Mouse (Mus musculus) lung, adult 18-20 months (tissue): ENCODE measurements at regions not wholly inside any gene's neighbourhood (a gene's known extent, or its start where the extent isn't known, plus 50 kb on each side); places are given as distances from the start of the nearest gene placed in this dataset.

Experiments used
- DNase-seq, 2 experiments: peaks; one replicate each; pipeline ENCODE4 v3.0.0; 2022; ENCODE audit warnings: mixed read lengths in 2 of 2

DNA sequence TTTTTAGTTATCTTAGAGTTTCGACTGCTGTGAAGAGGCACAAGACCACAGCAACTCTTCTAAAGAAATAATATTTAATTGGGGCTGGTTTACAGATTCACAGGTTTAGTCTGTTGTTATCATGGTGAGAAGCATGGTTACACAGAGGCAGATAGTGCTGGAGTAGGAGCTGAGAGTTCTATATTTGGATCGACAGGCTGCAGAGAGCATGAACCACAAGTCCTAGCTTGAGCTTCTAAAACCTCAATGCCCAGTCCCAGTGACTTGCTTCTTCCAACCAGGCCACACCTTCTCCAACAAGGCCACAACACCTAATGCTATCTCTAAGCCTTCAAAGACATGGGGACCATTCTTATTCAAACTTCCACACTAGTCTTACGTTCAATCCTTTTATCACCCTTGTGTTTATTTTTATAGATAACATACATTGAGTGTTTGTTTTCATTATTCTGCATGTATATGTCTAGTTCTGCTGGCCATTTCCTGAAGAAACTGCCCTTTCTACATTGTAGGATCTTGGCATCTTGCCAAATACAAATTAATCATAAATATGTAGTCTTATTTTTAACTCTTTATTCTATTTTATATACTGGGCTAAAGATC lies 452.8 kb upstream of the Dmac1 start:
- no peak for DNase-seq

DNA sequence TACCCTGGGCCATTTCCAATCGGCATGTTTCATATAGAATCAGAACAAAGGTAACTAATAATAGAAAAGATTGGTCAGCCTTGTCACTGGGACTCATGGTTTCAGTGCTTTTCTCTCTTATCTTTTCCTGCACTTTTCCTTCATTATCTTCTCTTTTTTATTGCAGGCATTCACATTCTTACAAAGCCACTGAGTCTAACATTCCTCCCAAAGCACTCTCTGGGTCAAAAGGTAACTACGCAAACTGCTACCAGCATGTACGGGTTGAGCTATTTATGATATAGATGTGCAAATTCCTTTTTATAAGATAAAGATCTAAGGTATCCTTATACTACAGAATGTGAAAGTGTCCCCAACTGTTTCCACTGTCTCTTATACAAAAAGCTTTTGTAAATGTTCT lies 436.5 kb upstream of the Dmac1 start:
- DNase-seq: no peak

DNA sequence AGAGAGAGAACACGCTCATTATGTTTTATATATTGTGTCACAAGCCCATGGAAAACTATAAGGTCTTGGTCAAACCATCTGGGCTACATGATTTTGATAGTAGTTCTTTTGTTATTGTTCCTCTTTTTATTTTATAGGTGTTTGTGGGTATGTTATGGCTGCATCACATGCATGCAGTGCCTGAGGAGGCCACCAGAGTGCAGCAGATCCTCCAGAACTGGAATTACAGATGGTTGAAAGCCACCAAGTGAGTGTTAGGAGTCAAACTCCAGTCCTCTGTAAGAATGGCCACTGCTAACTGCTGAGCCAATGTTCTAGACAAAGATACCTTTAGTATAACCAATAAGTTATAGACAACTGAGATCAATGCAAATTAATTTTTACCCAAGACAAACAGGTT lies 435.9 kb upstream of the Dmac1 start:
- DNase-seq: no peak

DNA sequence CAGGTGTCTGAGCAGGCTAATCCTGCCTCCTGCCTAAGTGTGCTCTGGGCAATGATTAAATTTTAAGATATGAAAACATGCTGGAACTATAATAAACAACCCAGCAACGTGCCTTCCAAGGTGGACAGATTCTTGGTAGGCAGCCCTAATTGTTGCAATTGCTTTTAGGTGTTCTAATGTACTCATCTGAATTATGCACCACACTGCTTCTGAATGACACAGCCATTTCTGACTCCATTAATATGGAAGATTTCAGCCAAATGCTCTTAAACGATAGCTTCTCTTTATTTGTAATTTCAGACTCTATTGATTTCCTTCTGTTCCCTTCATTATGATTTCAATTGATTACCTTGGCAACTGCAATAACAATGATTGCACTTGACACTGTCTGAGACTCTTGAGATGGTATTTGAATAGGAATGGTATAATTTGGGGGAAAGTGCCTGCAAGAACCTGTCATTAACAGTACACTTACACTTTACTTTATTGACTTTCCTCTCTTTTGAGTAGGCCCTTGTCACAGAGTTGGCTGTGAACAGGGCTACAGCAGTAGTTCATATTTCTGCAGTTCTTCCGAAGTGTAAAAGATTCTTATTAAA lies 422.8 kb upstream of the Dmac1 start:
- DNase-seq: no peak

DNA sequence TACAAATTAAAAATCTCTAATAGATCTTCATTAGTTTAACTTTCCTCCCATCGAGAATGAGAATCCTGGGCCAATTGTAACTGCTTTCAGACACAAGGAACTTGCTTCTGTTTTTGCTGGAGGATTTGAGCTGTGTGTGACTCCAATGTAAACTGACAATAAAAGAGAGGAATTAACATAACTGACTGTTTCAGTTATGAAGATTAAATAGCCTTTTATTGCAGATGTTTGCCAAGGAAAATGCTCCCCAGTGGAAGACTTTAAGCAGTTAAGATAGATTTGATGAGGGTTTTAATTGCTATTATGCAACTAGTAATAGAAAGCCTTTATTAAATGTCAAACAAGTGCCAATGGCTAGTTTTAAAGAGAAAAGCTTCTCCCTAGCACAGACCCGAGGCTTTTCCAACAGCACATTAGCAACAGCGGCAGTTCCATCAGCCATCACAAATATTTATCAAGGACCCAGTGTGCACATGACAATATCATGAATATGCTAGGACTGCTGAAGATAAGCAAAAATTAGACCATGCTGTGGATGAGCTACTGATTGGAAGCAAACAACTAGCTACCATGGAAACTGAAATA lies 398.6 kb upstream of the Dmac1 start:
- DNase-seq: no peak

- DNase-seq: no peak
Measured at GRCm38 (mm10) chr4:75641046-75641445, 362.9 kb upstream of the Dmac1 start.

DNA sequence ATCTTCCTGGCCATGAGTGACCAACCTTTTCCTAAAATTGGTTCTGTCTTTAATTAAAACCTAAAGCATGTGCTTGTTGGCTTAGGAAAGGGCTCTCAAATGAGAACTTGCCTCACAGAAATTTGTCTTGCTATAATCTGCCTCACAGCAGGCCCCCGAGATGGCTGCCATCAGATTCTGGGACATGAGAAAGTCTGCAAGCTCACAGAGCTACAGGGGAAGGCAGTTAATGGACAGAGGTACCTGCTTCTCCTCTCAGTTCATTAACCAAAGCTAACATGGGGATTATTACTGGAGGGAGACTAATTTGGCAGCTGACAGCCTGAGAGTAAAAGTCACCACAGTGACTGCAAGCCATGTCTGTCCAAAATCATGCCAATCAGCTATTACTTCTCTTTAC lies 358.5 kb upstream of the Dmac1 start:
- no peak for DNase-seq

GRCm38 (mm10) chr4:75589901-75590300 lies 311.8 kb upstream of the Dmac1 start:
- no peak for DNase-seq

DNA sequence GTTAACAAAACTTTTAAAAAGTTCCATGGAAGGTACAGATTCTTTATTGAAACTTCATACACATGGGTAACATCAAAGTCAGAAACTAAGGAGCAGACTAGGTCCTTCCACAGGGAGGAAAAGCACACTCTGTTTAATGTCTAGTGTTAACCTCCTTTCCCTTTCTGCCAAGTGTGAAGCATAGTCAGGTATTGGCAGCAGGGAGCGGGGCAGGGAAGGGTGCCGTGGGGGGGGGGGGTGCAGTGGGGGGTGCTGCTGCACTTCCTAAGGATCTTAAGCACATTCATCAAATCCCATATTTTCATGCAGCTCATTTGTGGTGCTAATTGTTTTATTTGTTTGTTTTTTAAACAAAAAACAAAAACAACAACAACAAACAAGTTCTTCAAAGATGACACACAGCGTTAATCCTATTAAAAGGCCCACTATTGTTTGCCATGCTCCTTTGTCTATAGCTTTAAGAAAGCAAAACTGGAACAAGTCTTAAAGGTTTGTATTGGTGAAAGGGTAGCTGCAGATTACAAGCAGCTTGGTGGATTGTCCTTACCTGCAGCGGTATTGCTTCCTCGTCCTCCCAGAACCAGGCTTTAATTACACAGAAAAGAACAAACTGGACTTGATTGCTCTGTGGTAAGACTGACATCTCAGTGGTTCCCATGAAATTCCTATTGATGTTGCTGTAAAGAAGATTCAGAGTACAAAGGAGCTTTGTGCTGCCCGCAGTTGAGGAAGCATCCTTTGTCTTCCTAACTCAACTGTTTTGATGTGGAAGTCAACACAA lies 310.2 kb upstream of the Dmac1 start:
- no peak for DNase-seq

DNA sequence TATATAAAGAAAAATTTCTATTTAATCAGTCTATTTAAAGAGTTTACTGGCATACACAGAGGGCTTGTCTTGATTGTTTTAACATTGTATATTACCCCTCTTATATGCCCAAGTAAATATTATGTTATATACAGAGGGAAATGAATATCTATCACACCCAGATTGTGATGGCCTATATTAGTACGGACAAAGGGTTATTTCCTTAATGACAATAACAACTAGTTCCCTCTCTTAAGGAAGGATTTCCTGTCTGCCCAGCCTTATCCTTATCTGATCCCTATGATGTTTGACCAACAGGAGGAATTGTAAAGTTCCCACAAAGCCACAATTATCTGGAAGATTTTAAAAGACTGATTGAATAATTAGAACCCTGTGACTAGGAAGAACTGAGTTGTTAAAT lies 301.8 kb upstream of the Dmac1 start:
- DNase-seq: no peak

GRCm38 (mm10) chr4:75572603-75573002 lies 294.5 kb upstream of the Dmac1 start:
- no peak for DNase-seq

DNA sequence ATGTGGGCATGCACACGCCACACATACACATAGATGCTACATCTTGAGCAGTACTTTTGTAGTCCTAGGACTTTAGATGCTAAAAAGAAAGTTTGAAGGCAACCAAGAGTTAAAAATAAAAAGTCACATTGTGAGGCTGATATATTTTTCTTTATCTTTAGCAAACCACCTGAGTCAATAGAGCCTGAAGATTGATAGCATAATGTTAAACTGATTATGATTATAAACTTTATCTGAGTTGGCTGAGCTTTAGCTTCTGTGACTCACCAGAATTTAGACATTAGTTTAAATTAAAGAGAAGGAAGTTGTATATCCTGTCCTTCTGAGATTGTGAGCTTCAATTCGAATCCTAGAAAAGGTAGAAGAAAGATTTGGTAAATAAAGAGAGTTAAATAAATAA lies 289.5 kb upstream of the Dmac1 start:
- no peak for DNase-seq

GRCm38 (mm10) chr4:75562480-75562879 lies 284.4 kb upstream of the Dmac1 start:
- DNase-seq: no peak

DNA sequence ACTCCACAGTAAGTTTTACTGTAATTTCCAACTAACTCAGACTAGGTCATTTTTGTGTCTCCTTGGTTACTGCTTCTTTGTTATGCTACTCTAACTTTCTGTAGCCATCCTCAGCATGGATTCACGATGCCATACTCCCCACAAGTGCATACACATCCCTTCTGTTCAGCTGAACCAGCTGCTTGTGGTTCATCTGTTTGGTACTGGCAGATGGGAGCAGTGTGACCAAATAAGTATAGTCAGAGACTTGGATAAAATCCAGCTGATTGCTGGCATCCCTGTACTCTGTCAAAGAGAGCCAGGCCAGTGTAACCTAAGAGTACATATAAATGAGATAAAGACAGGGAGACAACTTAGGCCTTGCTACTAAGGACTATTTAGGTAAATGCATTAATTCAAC lies 283.7 kb upstream of the Dmac1 start:
- no peak for DNase-seq

DNA sequence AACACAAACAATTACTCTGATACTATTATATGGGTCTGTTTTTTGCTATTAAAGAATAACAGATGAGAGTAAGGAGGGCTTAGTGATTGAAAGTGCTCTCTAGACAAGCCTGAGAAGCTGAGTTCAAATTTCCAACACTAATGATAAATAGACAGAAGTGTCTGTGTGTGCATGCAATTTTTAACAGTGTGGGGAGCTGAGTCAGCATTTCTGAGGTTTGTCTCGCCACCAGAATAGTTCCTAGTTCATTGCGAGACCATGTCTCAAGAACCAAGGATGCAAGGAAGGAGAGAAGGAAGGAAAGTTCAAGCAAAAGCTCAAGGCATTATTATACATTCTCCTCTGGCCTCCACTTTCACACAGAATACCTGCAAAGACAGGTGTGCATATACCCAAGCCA lies 259.7 kb upstream of the Dmac1 start:
- DNase-seq: no peak

GRCm38 (mm10) chr4:75535067-75535466 lies 257.0 kb upstream of the Dmac1 start:
- no peak for DNase-seq

GRCm38 (mm10) chr4:75529607-75530006 lies 251.5 kb upstream of the Dmac1 start:
- DNase-seq: no peak

DNA sequence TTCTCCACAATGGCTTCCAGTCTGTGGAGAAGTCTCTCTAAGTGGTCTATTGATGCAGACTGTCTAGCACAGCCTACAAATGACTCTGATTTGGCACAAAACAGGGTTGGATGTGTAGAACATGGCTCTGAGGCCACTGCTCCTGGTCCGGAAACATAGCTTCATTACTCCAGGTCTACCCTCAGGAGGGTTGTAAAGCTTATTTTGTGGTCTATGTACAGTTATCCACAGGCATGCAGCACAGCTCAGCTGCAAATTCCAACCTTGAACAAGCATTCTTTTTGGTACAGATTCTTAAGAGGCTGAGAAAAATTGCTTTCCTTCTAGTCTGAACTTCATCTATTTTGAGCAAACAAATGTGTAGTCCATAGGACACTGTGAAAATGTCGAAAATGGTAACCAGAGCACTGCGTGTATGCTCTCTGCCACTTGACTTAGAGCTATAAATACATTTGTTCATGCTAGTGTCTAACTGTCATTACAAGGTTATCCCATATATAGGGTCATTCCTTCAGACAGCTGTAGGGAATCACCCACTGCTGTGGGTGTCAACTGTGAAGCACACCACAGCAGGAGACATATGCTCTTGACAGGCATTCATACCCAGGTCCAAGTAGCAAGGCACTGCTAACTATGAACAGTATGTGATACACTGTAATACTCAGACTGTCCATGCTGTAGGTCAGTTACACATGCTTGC lies 239.5 kb upstream of the Dmac1 start:
- DNase-seq: no peak
